Mouse (Mus musculus) spleen, postnatal 14 days (tissue): ENCODE data around the gene Gm2035.
"Not testable (repeated sequence)": the region's sequence is repeated elsewhere in the genome, so short reads cannot be mapped to it uniquely, and the experiment has no call there.

Experiments used
- DNase-seq, 2 experiments: peaks; one replicate each; pipeline ENCODE4 v3.0.0; 2021 to 2022; ENCODE audit warnings: low spot score in 2 of 2

Gm2035 gene

DNA sequence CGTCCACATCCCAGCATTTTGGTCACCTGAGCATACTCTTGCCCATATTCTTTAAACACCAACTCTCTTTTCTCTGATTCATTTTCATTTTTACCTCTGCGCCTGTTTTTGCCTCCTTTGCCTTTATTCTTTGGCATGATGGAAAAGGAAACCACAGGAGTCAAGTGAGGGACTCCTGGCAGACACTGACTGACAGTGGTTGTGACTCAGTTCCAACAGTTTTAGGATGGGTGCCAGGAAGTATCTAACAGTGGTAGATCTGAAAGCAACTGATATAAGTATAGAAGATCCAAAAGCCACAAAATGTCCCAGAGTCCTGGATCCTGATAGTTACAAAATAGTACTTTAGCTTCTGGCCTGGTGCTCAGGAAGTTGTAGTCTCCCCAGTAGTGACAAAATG is at the start of gene Gm2035:
Gene Gm2035, minus strand, starts transcription at position 137 of the 400 bp plus-strand sequence.
- DNase-seq: not testable (repeated sequence)

DNA sequence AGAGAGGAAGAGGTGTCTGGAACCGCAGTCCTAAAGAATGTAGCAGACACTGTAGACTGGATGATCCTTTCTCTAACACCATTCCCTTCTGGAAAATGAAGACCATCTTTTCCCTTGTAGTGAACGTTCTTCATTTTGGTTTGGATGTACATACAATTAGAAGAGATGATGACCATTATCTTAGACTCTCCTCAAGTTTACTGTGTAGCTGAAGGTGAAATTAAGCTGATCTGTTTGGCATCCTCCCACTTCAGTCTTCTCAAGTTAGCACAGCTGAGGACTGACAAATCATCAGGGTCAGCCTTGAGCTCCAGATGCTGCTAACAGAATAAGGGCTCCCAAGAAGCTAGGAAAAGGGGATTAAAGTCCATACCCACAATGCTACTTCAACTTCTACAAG is 34.1 kb upstream of the Gm2035 start, which contains the start of gene Gm2042:
Gene Gm2042, plus strand, starts transcription at position 301 of the 400 bp plus-strand sequence.
- DNase-seq: not testable (repeated sequence)

DNA sequence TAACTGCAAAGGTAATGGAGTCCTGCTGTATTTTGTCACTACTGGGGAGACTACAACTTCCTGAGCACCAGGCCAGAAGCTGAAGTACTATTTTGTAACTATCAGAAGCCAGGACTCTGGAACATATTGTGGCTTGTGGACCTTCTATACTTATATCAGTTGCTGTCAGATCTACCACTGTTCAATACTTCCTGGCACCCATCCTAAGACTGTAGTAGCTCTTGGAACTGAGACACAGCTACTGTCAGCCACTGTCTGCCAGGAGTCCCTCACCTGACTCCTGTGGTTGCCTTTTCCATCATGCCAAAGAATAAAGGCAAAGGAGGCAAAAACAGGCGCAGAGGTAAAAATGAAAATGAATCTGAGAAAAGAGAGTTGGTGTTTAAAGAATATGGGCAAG is 24.6 kb downstream of the Gm2035 start, which contains the start of gene Gm2022:
Gene Gm2022, plus strand, starts transcription at position 301 of the 400 bp plus-strand sequence.
- not testable (repeated sequence) for DNase-seq

DNA sequence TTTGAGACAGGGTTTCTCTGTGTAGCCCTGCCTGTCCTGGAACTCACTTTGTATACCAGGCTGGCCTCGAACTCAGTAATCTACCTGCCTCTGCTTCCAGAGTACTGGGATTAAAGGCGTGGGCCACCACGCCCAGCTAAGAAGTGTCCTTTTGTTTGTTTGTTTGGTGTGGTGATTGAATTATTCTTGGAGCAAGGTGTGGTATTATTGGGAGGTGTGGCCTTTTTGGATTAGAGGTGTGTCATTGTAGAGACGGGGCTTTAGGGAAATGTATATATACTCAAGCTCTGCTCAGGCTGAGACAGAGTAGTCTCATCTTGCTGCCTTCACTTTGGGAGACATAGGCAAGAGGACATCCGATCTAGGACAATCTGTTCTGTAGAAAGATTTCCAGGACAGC is 45.9 kb downstream of the Gm2035 start, which contains the start of gene Gm2016:
Gene Gm2016, plus strand, starts transcription at position 301 of the 400 bp plus-strand sequence.
- not testable (repeated sequence) for DNase-seq
